ENCODE assay signal across 7 mouse cellular contexts in genomic region chr4:145774241-145774761, GRCm38 (mm10).
DNase-seq lines count a peak whose midpoint lies in the region; ATAC-seq and TF ChIP-seq lines count a peak whose summit lies in the region.
"Not testable (repeated sequence)": the region's sequence is repeated elsewhere in the genome, so short reads cannot be mapped to it uniquely, and the experiment has no call there.

No protein-coding gene starts in this region.

- H3K36me3 ChIP-seq in liver, embryonic 14.5 days (replicated peaks; ENCODE audit: control insufficient read depth, insufficient read depth, low read depth); stomach, embryonic 15.5 days: not testable (repeated sequence)

- peak; percentile 9 for DNase-seq in cerebellum, adult 9-11 months
- peak; percentile 38 for DNase-seq in gastrocnemius, adult 2 months
- peak; percentile 57 for DNase-seq in heart, postnatal 4 days
- peak; percentile 4 to 40 for DNase-seq in kidney, postnatal 25 days
- DNase-seq in liver, embryonic 14.5 days (ENCODE audit: low read depth in 3 of 3, low spot score in 3 of 3): not testable (repeated sequence)
- DNase-seq in naive thymus-derived CD4-positive, alpha-beta T cell, adult 2 months (ENCODE audit: low read depth): peak; percentile 6

- not testable (repeated sequence) for H3K9me3 ChIP-seq in liver, embryonic 14.5 days (ENCODE audit: control insufficient read depth, low read length); stomach, embryonic 15.5 days

- 2% methylated on average over 42 of the region's 49 CpGs for WGBS in liver, embryonic 14.5 days (ENCODE audit: insufficient replicate concordance)
- WGBS in stomach, embryonic 15.5 days: 4% methylated on average over 45 of the region's 49 CpGs

- peak; percentile 42 for TF ChIP-seq CTCF in gastrocnemius, adult 2 months (IDR thresholded peaks at IDR 0.05)
- 0 out of 2 replicates have a peak, but pooled peaks have one; percentile 18 for TF ChIP-seq CTCF in liver, embryonic 14.5 days (IDR thresholded peaks at IDR 0.05; ENCODE audit: low read depth)

- peak overlapping the region; percentile 40 for H3K4me2 ChIP-seq in liver, embryonic 14.5 days (ENCODE audit: low read depth)
- peak overlapping the region; percentile 46 for H3K4me2 ChIP-seq in stomach, embryonic 15.5 days

- not testable (repeated sequence) for H3K9ac ChIP-seq in liver, embryonic 14.5 days (replicated peaks); stomach, embryonic 15.5 days

- TF ChIP-seq EP300 in liver, embryonic 14.5 days (IDR thresholded peaks at IDR 0.05; ENCODE audit: low read depth): not testable (repeated sequence)

- peak; percentile 92 for ATAC-seq in liver, embryonic 14.5 days (ENCODE audit: insufficient read depth)
- peak; percentile 90 for ATAC-seq in stomach, embryonic 15.5 days (ENCODE audit: insufficient read depth, low FRiP score, low read depth)

- not testable (repeated sequence) for H3K27me3 ChIP-seq in liver, embryonic 14.5 days (ENCODE audit: control insufficient read depth, insufficient read depth, low read length); stomach, embryonic 15.5 days (replicated peaks)

- H3K4me3 ChIP-seq in gastrocnemius, adult 2 months: peak overlapping the region; percentile 60
- H3K4me3 ChIP-seq in liver, embryonic 14.5 days (ENCODE audit: insufficient read depth in 1 of 2, low read depth in 2 of 2, low read length in 2 of 2): peak overlapping the region in 1 of 2 experiments; percentile 29; a peak in 2 of 4 replicates
- H3K4me3 ChIP-seq in stomach, embryonic 15.5 days (replicated peaks): peak overlapping the region; percentile 23

- not testable (repeated sequence) for H3K4me1 ChIP-seq in liver, embryonic 14.5 days (replicated peaks; ENCODE audit: control insufficient read depth in 2 of 2, insufficient read depth in 2 of 2, low read length in 1 of 2); stomach, embryonic 15.5 days

- intact Hi-C loops in gastrocnemius, adult 2 months (cut with DNase I): not testable (repeated sequence)

- not testable (repeated sequence) for H3K27ac ChIP-seq in gastrocnemius, adult 2 months; liver, embryonic 14.5 days; stomach, embryonic 15.5 days
